Mouse (Mus musculus): ENCODE results near the gene Ankrd66. TPM values are rescaled to one million over a fixed set of nuclear protein-coding genes. Genes with fewer than 3 reads are reported as not detected.
A peak's percentile ranks its signal among the peaks of the same experiment; 100 is the strongest.

Ankrd66 gene
- polyA plus RNA-seq, 1 experiment from 2014 or later, result 0.16 TPM

DNA sequence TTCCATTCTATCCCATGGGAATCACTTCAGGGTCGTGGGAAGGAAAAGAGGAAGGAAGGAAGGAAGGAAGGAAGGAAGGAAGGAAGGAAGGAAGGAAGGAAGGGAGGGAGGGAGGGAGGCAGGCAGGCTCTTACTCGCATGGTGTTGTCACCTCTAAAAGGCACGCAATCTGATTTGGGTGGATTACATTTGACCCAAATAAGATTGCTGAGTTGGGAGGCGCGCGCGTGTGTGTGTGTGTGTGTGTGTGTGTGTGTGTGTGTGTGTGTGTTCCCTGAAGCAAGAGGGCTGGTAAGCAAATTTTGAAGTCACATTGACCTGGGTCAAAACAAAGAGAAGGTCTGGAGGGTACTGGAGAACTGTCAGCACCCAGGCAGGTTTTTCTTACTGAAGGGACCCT, 25.8 kb upstream of the Ankrd66 start:
- 50% methylated on average over 7 of the region's 7 CpGs for WGBS
- Histone ChIP-seq H3K27ac (ENCODE audit: low read depth, low read length) (no peak overlapping the region), H3K4me1 (ENCODE audit: control insufficient read depth, insufficient read depth, low read length) (peaks cover 5% of the 10 kb centered on the region; the same call in 1 of the 2 replicates), H3K4me3 (ENCODE audit: low read depth, low read length) (no peak overlapping the region), H3K9ac (ENCODE audit: low read length) (no peak overlapping the region), H3K9me3 (ENCODE audit: control insufficient read depth, low read length) (no peaks in the 10 kb centered on the region), H3K36me3 (ENCODE audit: control insufficient read depth, insufficient read depth, low read length) (no peaks in the 10 kb centered on the region), H3K4me2 (no peak overlapping the region), H3K27me3 (ENCODE audit: control insufficient read depth, insufficient read depth, low read length) (no peaks in the 10 kb centered on the region)
- DNase-seq (ENCODE audit: low spot score, missing footprints), result no peak
- ATAC-seq (ENCODE audit: low FRiP score), result no peak

DNA sequence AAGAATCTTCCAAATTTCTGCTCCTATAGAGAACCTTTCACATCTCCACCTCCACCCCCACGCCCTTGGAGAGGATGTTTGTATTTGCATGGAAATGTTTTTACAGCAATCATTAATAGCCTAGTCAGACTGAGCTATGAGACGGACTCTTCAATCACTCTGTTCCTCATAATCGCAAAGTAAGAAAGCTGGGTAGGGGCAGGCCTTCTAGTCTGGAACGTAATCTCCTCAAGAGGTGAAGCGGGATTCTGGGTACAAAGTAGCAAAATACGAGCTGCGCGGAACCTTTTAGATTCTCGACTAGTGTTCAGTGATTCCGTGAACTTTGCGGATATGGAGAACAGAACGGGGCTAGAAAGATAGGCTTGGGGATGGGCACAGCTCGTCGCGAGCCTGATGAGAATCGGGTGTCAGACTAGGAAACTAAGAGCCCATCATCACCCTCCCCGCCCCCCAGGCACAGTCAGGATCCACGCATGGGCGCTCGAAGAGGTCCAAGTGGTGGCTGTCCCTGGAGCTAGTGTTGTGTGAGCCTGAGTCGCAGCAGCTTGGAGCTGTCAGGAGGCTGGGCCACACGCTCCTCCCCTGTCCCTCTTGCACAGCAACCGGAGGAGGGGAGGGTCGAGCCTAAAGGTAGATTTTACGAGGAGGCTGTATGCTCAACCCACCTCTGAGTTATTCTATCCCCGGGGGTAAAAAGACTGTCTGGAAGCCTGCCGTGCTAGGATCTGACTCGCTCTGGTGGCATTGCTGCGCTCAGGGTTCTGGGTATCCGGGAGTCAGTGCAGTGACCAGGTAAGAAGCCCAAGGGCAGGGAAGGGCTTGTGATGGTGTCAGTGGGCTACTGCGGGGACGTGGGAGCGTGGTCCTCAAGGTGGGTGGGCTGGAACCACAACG, 24.8 kb upstream of the Ankrd66 start, which contains the start of gene Pla2g7:
Pla2g7 (plus strand) TSS at position 107 of the 897 bp plus-strand sequence.
- H3K27me3 ChIP-seq (ENCODE audit: control insufficient read depth, insufficient read depth, low read length), result no peaks in the 10 kb centered on the region
- H3K9ac ChIP-seq (ENCODE audit: low read length), result peak within 1 kb of the TSS; percentile 51
- no peak within 1 kb of the TSS for H3K27ac ChIP-seq (ENCODE audit: low read depth, low read length)
- H3K36me3 ChIP-seq (ENCODE audit: control insufficient read depth, insufficient read depth, low read length), result no peaks in the 10 kb centered on the region
- H3K4me1 ChIP-seq (ENCODE audit: control insufficient read depth, insufficient read depth, low read length), result no peaks in the 10 kb centered on the region
- peak within 1 kb of the TSS; percentile 62 for H3K4me2 ChIP-seq
- ATAC-seq (ENCODE audit: low FRiP score) (peak; percentile 85), DNase-seq (ENCODE audit: low spot score, missing footprints) (peak; percentile 95)
- under 1% methylated on average over 34 of the region's 34 CpGs for WGBS
- H3K9me3 ChIP-seq (ENCODE audit: control insufficient read depth, low read length), result no peaks in the 10 kb centered on the region
- H3K4me3 ChIP-seq (ENCODE audit: low read depth, low read length), result peak within 1 kb of the TSS; percentile 33

DNA sequence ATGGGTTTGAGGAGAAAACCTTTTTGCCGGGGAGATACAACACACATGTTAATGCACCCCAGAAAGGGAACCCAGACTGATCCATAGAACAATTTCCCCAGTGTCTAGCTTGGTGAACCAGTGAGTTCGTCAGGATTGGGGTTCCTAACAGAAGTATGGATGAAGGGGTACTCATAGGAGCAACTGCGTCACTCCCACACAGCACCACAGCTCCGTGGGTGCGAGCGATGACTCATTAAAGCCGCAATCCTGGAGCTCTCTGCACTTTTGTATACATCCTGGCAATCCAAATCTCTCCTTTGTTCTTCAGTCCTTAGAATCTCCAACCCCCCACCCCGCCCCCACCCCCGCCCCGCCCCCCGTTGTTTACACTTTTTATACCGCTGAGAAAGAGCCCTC, 24.2 kb upstream of the Ankrd66 start:
- H3K27me3 ChIP-seq (ENCODE audit: control insufficient read depth, insufficient read depth, low read length), result no peaks in the 10 kb centered on the region
- peak; percentile 54 for ATAC-seq (ENCODE audit: low FRiP score)
- H3K4me3 ChIP-seq (ENCODE audit: low read depth, low read length), result peak overlapping the region; percentile 33
- H3K4me1 ChIP-seq (ENCODE audit: control insufficient read depth, insufficient read depth, low read length), result no peaks in the 10 kb centered on the region
- no peaks in the 10 kb centered on the region for H3K36me3 ChIP-seq (ENCODE audit: control insufficient read depth, insufficient read depth, low read length)
- no peaks in the 10 kb centered on the region for H3K9me3 ChIP-seq (ENCODE audit: control insufficient read depth, low read length)
- H3K27ac ChIP-seq (ENCODE audit: low read depth, low read length), result no peak overlapping the region
- H3K4me2 ChIP-seq, result peak overlapping the region; percentile 62
- peak; percentile 88 for DNase-seq (ENCODE audit: low spot score, missing footprints)
- 7% methylated on average over 12 of the region's 12 CpGs for WGBS
- peak overlapping the region; percentile 51 for H3K9ac ChIP-seq (ENCODE audit: low read length)

DNA sequence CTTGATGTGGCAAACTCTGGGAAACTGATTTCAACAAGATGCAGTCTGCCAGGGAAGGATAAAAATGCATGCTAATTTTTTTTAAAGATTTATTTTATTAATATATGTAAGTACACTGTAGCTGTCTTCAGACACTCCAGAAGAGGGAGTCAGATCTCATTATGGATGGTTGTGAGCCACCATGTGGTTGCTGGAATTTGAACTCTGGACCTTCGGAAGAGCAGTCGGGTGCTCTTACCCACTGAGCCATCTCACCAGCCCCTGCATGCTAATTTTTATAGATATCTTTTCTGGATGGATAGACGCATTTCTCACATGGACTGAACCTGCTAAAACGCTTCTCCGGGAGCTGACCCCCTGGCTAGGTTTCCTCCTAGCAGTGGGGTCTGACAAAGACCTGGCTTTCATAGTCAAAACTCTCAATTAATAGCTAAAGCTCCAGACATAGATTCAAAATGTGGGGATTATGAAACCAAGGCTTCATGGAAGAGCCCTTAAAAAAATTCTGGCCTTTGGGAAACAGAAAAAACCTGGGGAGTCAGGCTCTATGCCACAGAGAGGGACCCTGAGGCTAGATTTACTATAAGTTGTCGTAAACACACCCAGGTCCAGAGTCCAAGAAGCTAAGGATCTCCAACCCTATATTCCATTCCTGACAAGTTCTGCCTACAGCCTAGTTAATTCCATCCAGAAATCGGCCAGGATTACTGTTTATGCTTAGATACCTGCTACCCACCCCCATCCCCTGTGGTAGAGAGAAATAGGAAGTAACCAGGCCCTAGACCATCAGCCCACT, 20.0 kb upstream of the Ankrd66 start:
- Histone ChIP-seq H3K4me1 (ENCODE audit: control insufficient read depth, insufficient read depth, low read length) (no peaks in the 10 kb centered on the region), H3K9ac (ENCODE audit: low read length) (no peak overlapping the region), H3K27me3 (ENCODE audit: control insufficient read depth, insufficient read depth, low read length) (no peaks in the 10 kb centered on the region), H3K4me3 (ENCODE audit: low read depth, low read length) (no peak overlapping the region), H3K36me3 (ENCODE audit: control insufficient read depth, insufficient read depth, low read length) (no peaks in the 10 kb centered on the region), H3K4me2 (no peak overlapping the region), H3K9me3 (ENCODE audit: control insufficient read depth, low read length) (no peaks in the 10 kb centered on the region), H3K27ac (ENCODE audit: low read depth, low read length) (no peak overlapping the region)
- ATAC-seq (ENCODE audit: low FRiP score) (no peak), DNase-seq (ENCODE audit: low spot score, missing footprints) (no peak)
- WGBS, result 86% methylated on average over 7 of the region's 7 CpGs

DNA sequence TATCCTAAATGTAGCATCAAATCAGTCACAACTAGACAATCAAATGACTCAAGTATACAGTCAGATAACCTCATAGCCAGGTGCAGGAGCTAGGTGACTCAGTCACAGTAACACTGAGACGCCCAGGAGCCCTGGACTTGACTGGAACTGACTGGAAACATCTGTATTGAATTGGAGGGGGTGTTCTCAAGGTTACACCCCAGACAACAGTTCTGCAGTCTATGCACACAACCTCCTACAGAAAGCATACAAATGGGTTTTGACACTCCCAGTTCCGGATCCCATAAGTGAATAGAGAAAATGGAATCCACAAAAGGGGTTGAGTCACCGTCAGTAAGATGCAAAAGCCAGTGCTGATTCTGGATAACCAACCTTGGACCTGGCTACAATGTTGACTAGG, 15.2 kb upstream of the Ankrd66 start:
- no peaks in the 10 kb centered on the region for H3K36me3 ChIP-seq (ENCODE audit: control insufficient read depth, insufficient read depth, low read length)
- WGBS, result 90% methylated on average over 3 of the region's 3 CpGs
- H3K27me3 ChIP-seq (ENCODE audit: control insufficient read depth, insufficient read depth, low read length), result no peaks in the 10 kb centered on the region
- H3K27ac ChIP-seq (ENCODE audit: low read depth, low read length), result no peak overlapping the region
- no peak overlapping the region for H3K4me3 ChIP-seq (ENCODE audit: low read depth, low read length)
- H3K9ac ChIP-seq (ENCODE audit: low read length), result no peak overlapping the region
- ATAC-seq (ENCODE audit: low FRiP score) (no peak), DNase-seq (ENCODE audit: low spot score, missing footprints) (no peak)
- no peaks in the 10 kb centered on the region for H3K9me3 ChIP-seq (ENCODE audit: control insufficient read depth, low read length)
- H3K4me2 ChIP-seq, result no peak overlapping the region
- no peaks in the 10 kb centered on the region for H3K4me1 ChIP-seq (ENCODE audit: control insufficient read depth, insufficient read depth, low read length)

DNA sequence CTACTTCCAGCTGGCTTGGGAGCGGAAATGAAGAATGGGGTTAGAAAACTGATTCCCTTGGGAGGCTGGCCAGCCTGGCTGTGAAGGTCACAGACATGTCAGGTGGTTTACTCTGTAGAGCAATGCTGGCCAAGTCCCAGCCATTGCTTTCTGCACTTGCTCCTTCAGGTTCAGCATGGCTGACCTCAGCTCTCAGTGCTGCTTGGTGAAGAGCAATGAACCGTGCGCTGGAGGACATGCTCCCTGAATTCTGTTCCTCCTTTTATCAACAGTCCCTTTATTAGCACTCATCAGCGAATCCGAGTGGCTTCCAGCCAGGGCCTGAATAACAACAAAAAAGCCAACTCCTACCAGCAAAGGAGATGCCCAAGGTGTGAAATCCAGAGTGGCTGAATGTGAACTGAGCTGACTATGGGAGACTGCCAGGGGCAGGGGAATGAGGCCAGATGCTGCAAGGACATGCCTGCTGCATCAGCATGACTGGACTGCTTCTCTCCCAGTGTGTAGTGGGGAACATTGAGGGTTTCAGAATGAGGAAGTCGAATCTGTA, 14.2 kb upstream of the Ankrd66 start:
- Histone ChIP-seq H3K36me3 (ENCODE audit: control insufficient read depth, insufficient read depth, low read length) (no peaks in the 10 kb centered on the region), H3K27me3 (ENCODE audit: control insufficient read depth, insufficient read depth, low read length) (no peaks in the 10 kb centered on the region), H3K4me2 (no peak overlapping the region), H3K4me3 (ENCODE audit: low read depth, low read length) (no peak overlapping the region), H3K9me3 (ENCODE audit: control insufficient read depth, low read length) (no peaks in the 10 kb centered on the region), H3K9ac (ENCODE audit: low read length) (no peak overlapping the region), H3K4me1 (ENCODE audit: control insufficient read depth, insufficient read depth, low read length) (no peaks in the 10 kb centered on the region), H3K27ac (ENCODE audit: low read depth, low read length) (no peak overlapping the region)
- no peak for DNase-seq (ENCODE audit: low spot score, missing footprints)
- 0 out of 2 replicates have a peak, but pooled peaks have one; percentile 46 for ATAC-seq (ENCODE audit: low FRiP score)
- 32% methylated on average over 6 of the region's 6 CpGs for WGBS

DNA sequence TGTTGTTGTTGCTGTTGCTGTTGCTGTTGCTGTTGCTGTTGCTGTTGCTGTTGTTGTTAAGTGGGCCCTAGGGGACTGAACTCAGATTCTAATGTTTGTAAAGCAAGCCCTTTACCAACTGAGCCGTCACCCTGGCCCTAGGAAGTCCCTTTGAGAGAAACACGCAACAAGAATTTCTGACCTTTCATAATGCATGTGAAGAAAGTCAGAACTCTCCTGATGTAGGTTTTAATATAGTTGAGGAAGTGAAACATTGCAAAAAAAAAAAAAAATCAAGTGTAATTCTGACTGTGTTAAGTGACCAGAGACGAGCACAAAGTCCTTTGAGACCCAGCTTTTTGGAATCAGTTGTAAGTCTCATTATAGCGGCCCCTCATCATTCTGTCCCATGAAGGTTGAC, 13.7 kb upstream of the Ankrd66 start:
- DNase-seq (ENCODE audit: low spot score, missing footprints) (no peak), ATAC-seq (ENCODE audit: low FRiP score) (no peak)
- Histone ChIP-seq H3K27me3 (ENCODE audit: control insufficient read depth, insufficient read depth, low read length) (no peaks in the 10 kb centered on the region), H3K27ac (ENCODE audit: low read depth, low read length) (no peak overlapping the region), H3K4me2 (no peak overlapping the region), H3K9me3 (ENCODE audit: control insufficient read depth, low read length) (no peaks in the 10 kb centered on the region), H3K4me1 (ENCODE audit: control insufficient read depth, insufficient read depth, low read length) (no peaks in the 10 kb centered on the region), H3K4me3 (ENCODE audit: low read depth, low read length) (no peak overlapping the region), H3K36me3 (ENCODE audit: control insufficient read depth, insufficient read depth, low read length) (no peaks in the 10 kb centered on the region), H3K9ac (ENCODE audit: low read length) (no peak overlapping the region)
- WGBS, result 84% methylated on average over 4 of the region's 4 CpGs

DNA sequence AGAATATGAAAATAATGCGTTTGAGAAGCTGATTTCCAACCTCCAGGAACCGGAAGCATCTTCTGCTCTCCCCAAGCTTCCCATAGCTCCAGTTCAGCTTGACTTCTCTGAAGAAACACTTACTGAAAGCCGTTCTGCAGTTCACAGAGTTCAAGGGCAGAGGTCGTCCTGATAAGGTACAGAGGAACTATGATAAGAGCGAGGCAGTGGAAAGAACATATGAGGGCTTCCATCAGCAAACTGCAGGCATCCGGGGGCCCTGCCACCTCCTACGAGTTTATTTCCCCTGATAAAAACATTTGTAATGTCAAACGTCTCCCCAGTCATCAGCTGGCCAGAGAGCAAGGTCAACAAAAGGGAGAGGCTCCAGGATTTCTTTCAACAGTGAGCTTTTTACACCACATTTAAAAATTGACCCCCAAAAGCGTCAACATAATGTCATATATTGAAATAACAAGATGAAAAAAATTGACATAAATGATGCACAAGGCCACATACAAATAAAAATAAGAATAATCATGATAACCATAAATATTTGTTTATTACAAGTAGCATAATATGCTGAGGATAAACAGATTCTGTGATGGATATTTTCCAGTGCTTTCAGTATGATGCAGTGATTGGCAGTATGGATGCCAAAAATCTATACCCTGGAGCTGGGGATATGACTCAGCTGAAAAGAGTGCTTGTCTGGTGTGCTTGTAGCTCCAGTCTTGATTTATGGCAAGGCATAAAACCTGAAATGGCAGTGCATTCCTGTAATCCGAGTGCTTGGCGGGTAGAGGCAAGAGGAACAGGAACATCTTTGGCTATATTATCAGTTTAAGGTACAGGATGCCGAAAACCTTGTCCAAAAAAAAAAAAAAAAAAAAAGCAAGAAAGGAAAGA, 11.3 kb upstream of the Ankrd66 start:
- DNase-seq (ENCODE audit: low spot score, missing footprints) (no peak), ATAC-seq (ENCODE audit: low FRiP score) (no peak)
- Histone ChIP-seq H3K4me2 (no peak overlapping the region), H3K4me3 (ENCODE audit: low read depth, low read length) (no peak overlapping the region), H3K27me3 (ENCODE audit: control insufficient read depth, insufficient read depth, low read length) (no peaks in the 10 kb centered on the region), H3K27ac (ENCODE audit: low read depth, low read length) (no peak overlapping the region), H3K9ac (ENCODE audit: low read length) (no peak overlapping the region), H3K9me3 (ENCODE audit: control insufficient read depth, low read length) (no peaks in the 10 kb centered on the region), H3K36me3 (ENCODE audit: control insufficient read depth, insufficient read depth, low read length) (no peaks in the 10 kb centered on the region), H3K4me1 (ENCODE audit: control insufficient read depth, insufficient read depth, low read length) (no peaks in the 10 kb centered on the region)
- WGBS, result 87% methylated on average over 12 of the region's 12 CpGs
